Mouse (Mus musculus) WW6 (cell line): ENCODE data around the gene Gpsm3.
"Not testable (repeated sequence)": the region's sequence is repeated elsewhere in the genome, so short reads cannot be mapped to it uniquely, and the experiment has no call there.

Experiments
- DNase-seq: peaks from one replicate; pipeline ENCODE4 v3.0.0-alpha.2; 2013; ENCODE audit warnings: low read depth, low spot score

Gpsm3 gene

GRCm38 (mm10) chr17:34589681-34590101 lies at the start of gene Gpsm3:
Gpsm3 (plus strand) TSS chr17:34589806.
- DNase-seq: no peak

GRCm38 (mm10) chr17:34543567-34543966 lies 46.0 kb upstream of the Gpsm3 start:
- DNase-seq: not testable (repeated sequence)

DNA sequence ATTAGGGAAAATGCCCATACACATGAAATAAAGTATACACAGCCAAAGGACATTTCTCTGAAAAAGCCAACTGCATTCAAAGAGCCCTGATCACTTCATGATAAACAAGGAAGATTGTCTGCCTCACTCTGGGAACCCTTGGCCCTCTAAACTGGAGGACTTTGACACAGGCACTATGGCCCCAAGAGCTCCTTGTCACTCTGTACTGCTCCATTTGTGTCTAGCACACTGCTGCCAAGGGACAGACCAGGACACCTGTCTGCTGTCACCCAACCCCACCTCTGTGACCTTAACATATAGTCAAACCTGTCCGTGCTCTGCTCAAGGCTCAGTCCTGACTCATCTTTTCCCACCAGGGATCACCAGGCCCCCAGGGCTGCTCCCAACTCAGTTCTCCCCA lies 42.8 kb upstream of the Gpsm3 start:
- DNase-seq: no peak

DNA sequence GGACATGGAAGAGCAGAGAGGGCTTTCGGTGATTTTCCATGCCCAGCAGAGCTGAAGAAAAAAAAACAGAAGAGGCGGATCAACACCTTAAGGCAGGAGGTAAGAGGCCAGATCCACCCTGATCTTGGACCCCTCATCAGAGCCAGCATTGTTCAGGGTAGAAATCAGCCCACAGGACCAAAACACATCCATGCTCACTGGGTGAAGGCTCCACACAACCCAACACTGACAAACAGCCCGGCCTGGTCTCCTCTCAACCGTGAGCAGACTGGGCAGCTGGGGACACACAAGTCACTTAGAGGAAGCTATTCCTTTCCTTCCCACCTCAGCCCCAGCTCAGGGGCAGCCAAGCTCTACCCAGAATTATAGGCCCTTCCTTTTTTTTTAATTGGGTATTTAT lies 42.0 kb upstream of the Gpsm3 start:
- no peak for DNase-seq

DNA sequence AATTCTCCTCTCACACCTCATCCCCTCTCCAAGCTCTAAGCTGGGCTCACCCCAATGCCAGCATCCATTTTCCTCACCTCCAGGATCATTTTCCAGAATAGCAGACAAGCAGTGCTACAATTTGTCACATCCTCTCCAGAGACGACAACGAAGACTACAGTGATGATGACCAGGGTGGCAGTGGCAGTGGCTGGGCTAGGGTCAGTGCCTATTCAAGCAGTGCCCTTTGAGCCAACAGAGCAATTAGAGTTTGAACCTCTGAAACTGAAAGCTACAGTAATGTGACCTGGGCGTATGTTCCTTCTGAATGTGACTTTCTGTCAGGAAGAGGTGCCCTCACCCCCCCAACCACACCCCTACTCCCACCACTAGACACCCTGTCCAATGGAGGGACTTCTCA lies 40.5 kb upstream of the Gpsm3 start:
- no peak for DNase-seq

DNA sequence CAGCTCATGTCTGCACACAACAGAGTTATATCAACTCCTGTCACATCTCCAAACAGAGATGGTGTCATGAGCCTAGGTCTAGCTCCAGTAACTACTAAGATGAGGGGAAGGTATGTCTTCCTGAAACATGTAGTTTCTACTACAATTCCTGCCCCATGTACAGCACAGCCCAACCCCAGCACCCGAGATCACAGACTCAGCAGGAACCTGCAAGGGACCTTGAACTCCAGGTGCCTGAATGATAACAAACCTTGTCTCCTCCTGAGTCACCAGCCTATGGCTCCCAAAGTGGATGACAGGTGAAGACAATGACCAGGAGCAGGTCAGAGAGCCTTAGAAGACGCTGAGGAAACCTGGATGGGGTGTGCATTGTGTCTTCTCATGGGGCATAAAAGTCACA lies 39.8 kb upstream of the Gpsm3 start:
- DNase-seq: no peak

DNA sequence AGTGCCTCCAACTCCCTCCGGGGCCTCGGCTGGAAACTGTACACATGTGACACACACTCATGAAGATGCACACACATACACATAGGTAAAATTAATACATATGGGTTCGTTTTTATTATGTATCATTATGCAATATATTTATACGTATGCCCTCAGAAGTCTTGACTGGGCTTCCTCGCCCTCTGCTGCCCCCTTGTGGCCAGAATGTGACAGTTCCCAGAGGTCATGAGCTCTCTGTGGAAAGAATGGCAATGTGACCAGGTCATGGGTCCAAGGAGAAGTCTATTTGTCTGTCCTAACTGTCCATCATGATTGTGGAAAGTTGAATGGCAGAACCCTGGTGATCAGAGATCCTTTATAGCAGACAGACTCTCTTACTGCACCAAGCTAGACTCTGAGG lies 34.1 kb upstream of the Gpsm3 start:
- no peak for DNase-seq

DNA sequence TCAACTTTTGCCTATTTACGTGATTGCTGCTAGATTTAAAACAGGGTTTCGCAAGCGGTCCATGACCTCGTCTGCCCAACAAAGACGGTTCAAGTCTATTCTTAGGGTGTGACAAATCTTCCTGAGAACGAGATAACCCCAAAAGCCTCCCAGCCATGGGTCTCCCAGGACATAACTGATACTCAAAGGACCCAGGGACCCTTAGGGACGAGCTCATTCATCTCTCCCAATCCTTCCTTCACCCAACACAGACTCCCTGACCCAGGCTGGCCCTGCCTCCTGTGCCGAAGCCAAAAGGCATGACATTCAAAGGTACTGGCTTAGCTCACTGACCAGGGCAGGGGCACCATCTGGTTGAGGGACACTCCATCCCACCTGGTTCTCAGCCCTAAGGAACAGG lies 33.2 kb upstream of the Gpsm3 start:
- no peak for DNase-seq

DNA sequence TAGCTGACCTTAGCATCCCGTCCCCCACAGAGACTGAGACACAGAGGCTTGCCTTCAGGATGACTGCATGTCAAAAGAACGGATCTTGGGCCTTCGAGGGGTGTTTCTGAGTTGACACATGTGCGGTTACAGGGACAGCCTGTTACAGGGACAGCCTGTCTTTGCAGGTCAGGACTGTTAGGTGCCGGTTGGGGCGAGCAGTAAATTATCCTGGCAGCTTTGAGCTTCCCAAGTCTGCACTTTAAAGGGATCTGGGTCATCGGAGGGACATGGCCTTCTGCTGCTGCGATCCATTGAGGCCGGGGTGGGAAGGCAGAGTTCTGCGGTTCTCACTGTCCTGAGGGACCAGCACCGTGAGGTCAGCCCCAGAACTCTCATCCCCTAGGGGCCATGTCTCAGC lies 32.2 kb upstream of the Gpsm3 start:
- no peak for DNase-seq

DNA sequence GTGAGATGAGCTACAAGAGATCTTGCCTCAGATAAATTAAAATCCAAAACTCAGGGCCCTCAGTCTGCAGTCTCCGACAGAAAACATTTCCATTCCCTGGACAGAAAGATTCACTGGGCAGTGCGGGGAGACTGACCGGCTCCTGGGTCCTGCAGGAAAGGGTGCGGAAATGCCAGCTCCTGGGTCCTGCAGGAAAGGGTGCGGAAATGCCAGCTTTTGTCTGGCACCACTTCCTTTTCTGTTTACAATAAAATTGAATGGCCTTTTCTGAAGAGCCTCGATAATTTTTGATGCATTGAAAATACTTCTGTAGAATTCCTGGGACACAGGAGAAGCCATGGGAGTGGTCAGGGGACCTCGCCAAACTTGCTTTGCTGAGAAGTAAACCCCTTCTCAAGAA lies 30.5 kb upstream of the Gpsm3 start:
- no peak for DNase-seq

- no peak for DNase-seq
Measured at GRCm38 (mm10) chr17:34559895-34560294, 29.7 kb upstream of the Gpsm3 start.

DNA sequence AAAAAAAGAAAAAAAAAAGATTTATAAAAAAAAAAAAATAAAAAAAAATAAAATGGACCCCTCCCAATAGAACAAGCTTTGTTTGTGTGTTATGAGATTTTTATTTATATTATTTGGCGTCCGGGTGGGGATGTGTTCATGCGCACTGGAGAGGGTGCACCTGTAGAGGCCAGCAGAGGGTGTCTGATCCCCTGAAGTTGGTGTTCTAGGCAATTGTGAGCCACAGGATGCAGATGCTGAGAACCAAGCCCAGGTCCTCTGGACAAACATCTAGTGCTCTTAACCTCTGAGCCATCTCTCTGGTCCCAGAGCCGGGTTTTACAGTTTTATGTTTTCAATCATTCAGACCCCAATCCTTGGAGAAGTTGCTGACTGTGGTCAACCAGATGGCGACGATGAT lies 29.2 kb upstream of the Gpsm3 start:
- no peak for DNase-seq

- DNase-seq: no peak
Measured at GRCm38 (mm10) chr17:34561200-34561599, 28.4 kb upstream of the Gpsm3 start.

DNA sequence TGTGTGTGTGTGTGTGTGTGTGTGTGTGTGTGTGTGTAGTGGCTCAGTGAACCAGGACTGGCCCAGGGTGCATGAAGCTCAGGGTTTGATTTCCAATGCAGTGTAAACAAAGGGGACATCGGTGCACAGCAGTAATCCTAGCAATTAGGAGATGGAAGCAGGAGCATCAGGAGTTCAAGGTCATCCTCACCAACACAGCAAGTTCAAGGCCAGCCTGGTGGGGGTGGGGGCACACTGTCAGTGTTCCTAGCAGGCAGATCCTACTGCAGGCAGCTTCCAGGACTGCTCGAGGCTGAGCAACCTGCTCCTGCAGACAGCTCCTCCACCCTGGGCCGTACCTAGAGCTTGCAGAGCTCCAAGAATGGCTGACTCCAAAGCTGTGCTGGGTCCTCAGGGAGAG lies 27.0 kb upstream of the Gpsm3 start:
- DNase-seq: peak; percentile 20

- DNase-seq: no peak
Measured at GRCm38 (mm10) chr17:34563354-34563753, 26.3 kb upstream of the Gpsm3 start.

DNA sequence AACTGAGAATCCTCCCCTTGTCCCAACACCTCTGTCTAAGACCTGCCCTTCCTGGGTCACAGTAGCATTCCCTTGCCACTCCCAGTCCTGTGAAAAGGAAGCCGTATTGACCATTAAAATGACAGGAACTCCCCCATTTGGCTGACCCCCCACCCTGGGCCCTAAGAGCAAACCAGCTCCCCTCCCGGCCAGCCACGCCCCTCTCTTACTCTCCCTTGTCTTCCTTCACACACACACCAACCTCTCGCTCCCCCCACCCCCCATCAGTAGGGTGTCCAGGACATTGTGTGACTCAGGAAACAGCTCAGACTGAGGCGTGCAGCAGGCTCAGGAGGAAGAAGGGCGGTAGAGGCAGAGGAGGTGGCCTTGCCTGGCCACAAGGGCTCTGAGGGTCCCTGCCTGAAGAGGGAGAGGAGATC lies 25.6 kb upstream of the Gpsm3 start, which contains the start of gene Notch4:
Gene Notch4, plus strand, starts transcription at position 266 of the 419 bp plus-strand sequence.
- DNase-seq: no peak

DNA sequence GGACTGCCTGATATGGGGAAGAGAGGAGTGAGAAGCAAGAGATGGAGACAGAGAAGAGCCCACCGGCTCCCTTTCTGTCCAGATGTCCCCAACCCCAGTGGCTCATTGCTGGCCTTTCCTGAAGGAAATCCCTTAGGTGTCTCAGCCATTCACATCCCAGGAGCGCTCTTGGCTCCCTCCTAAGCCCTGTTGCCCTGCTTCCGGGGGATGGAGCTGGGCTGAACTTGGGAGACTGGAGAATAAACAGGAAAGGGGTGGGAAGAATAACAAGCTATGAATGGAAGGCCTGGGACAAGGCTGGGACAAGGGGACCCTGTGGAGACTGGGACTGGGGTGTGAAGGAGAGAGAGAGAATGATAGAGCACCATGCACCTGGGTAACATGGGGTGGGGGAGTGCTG lies 24.8 kb upstream of the Gpsm3 start:
- DNase-seq: no peak

DNA sequence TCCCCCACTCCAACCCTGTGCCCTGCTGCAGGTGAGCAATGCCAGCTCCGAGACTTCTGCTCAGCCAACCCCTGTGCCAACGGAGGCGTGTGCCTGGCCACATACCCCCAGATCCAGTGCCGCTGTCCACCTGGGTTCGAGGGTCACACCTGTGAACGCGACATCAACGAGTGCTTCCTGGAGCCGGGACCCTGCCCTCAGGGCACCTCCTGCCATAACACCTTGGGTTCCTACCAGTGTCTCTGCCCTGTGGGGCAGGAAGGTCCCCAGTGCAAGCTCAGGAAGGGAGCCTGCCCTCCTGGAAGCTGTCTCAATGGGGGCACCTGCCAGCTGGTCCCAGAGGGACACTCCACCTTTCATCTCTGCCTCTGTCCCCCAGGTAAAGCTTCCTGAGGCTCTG lies 22.3 kb upstream of the Gpsm3 start:
- DNase-seq: no peak

DNA sequence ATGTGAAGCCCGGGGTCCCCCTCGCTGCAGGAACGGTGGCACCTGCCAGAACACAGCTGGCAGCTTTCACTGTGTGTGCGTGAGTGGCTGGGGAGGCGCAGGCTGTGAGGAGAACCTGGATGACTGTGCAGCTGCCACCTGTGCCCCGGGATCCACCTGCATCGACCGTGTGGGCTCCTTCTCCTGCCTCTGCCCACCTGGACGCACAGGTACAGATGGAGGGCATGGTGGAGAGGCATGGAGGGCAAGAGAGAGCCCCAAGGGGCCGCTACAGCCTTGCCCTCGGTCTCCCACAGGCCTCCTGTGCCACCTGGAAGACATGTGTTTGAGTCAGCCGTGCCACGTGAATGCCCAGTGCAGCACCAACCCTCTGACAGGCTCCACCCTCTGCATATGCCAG lies 21.2 kb upstream of the Gpsm3 start:
- no peak for DNase-seq

- no peak for DNase-seq
Measured at GRCm38 (mm10) chr17:34569919-34570318, 19.7 kb upstream of the Gpsm3 start.

DNA sequence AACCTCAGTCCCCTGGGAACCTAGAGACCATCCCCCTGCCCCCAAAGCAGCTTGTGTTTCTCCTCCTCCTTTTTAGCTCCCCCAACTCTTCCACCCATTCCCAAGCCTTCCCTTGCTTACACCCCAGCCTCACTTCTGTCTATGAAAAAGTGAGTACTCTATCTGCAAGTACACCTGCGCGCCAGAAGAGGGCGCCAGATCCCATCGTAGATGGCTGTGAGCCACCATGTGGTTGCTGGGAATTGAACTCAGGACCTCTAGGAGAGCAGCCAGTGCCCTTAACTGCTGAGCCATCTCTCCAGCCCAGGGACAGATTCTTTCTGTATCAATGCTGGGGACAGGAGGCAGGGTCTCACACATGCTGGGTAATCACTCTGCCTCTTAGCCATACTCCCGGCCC lies 17.7 kb upstream of the Gpsm3 start:
- no peak for DNase-seq

DNA sequence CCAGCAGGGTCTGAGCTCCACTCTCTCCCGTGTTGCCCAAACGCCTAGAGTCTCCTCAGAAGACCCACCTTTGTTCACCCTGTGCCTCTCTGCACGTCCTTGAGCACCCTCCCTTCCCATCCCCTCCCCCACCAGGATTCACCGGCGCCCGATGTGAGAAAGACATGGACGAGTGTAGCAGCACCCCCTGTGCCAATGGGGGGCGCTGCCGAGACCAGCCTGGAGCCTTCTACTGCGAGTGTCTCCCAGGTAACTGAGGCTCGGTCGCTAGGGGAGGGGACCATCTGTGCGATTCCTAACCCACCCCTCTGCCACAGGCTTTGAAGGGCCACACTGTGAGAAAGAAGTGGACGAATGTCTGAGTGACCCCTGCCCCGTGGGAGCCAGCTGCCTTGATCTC lies 17.2 kb upstream of the Gpsm3 start:
- no peak for DNase-seq

GRCm38 (mm10) chr17:34576577-34576976 lies 13.0 kb upstream of the Gpsm3 start:
- DNase-seq: no peak

- no peak for DNase-seq
Measured at GRCm38 (mm10) chr17:34578070-34578469, 11.5 kb upstream of the Gpsm3 start.

DNA sequence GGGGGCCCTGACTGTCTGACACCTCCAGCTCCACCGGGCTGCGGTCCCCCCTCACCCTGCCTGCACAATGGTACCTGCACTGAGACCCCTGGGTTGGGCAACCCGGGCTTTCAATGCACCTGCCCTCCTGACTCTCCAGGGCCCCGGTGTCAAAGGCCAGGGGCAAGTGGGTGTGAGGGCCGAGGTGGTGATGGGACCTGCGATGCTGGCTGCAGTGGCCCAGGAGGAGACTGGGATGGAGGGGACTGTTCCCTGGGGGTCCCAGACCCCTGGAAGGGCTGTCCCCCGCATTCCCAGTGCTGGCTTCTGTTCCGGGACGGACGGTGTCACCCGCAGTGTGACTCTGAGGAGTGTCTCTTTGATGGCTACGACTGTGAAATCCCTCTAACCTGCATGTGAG lies 7.1 kb upstream of the Gpsm3 start:
- DNase-seq: no peak
